Mouse (Mus musculus): ENCODE data around the gene Fam129a. TPM values are rescaled to one million over a fixed set of nuclear protein-coding genes. Genes with fewer than 3 reads are reported as not detected.

Fam129a gene
- polyA plus RNA-seq, 1 experiment from 2014 or later = 4.7 TPM

DNA sequence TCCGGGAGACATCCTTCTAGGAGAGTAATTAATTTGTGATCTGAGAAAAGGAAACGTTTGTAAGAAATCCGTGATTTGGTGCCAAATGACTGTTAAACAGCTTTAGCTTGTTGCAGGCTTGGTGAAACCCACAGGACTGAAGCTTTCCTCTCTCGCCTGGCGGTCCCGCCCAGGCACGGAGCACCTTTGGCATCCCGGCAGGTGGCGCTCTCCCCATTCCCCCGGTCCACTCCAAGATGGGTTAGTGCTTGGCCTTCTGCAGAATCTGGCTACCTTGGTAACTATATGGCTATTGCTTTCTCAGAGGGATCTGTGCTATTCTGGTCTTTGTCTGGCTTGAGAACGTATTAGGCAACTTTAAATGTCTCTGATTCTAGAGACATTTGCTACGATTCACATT, 6.6 kb upstream of the Fam129a start:
- Histone ChIP-seq H3K27ac (no peak overlapping the region), H3K27me3 (replicated peaks) (0 out of 2 replicates have a peak, but pooled peaks cover 3% of the 10 kb centered on the region), H3K36me3 (no peaks in the 10 kb centered on the region), H3K9me3 (no peaks in the 10 kb centered on the region), H3K4me2 (replicated peaks) (no peak overlapping the region), H3K4me3 (no peak overlapping the region), H3K4me1 (no peaks in the 10 kb centered on the region), H3K9ac (no peak overlapping the region)
- ATAC-seq (ENCODE audit: low FRiP score, low read depth) = peak; percentile 83
- 16% methylated on average over 12 of the region's 12 CpGs for WGBS

DNA sequence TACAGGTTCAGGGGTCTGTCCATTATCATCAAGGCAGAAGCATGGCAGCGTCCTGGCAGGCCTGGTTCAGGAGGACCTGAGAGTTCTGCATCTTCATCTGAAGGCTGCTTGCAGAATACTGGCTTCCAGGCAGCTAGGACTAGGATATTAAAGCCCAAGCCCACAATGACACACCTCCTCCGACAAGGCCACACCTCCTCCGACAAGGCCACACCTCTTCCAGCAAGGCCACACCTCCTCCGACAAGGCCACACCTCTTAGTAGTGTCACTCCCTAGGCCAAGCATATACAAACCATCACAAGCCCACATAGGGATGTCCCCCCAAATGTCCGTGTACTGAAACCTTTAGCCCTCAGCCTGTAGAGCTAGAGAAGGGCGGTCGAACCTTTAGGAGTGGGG, 2.3 kb upstream of the Fam129a start:
- no peaks in the 10 kb centered on the region for H3K36me3 ChIP-seq
- no peaks in the 10 kb centered on the region for H3K9me3 ChIP-seq
- peaks cover 34% of the 10 kb centered on the region for H3K27me3 ChIP-seq (replicated peaks)
- no peak overlapping the region for H3K4me3 ChIP-seq
- H3K9ac ChIP-seq = no peak overlapping the region
- H3K4me1 ChIP-seq = peaks cover 10% of the 10 kb centered on the region
- no peak overlapping the region for H3K27ac ChIP-seq
- no peak overlapping the region for H3K4me2 ChIP-seq (replicated peaks)
- WGBS = 77% methylated on average over 7 of the region's 7 CpGs
- ATAC-seq (ENCODE audit: low FRiP score, low read depth) = no peak

DNA sequence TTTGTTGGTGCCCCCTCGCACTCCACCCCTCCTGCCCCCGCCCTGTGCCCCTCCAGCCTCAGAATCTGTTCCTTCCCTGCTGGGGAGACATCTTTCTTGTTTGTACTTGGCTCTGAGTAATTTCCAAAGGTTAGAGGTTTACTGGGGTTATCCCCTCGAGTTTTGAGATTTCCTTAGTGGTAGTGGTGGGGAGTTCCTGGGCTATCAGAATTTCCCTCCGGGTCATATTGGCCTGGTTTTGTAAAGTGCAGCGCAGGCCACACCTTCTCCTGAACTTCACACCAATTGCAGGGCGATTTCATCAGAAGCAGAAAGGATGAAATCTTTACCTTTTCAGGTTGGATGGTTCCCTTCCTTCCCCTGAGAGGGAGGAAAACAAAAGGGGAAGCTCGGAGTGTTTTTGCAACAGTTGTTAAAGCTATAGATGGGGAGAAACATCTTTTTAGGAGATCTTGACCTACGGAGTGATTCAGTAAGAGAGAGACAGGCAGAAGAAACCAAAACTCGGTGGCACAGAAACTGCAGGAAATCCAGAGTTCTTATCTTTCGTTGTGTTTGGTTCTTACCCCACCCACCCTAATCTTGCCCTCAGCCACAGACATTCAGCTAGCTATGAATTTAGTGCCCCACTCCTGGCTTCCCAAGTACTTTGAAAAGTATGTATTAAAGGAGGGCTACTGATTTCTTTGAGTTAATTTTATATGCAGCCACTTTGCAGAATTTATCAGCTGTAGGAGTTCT, 1.0 kb downstream of the Fam129a start:
- ATAC-seq (ENCODE audit: low FRiP score, low read depth) = no peak
- H3K4me3 ChIP-seq = peak overlapping the region; percentile 36
- 0 out of 2 replicates have a peak overlapping the region, but pooled peaks have one; percentile 40 for H3K9ac ChIP-seq
- 22% methylated on average over 10 of the region's 10 CpGs for WGBS
- peaks cover 34% of the 10 kb centered on the region for H3K27me3 ChIP-seq (replicated peaks)
- no peak overlapping the region for H3K27ac ChIP-seq
- H3K9me3 ChIP-seq = no peaks in the 10 kb centered on the region
- H3K4me2 ChIP-seq (replicated peaks) = peak overlapping the region; percentile 75
- H3K4me1 ChIP-seq = peaks cover 10% of the 10 kb centered on the region
- no peaks in the 10 kb centered on the region for H3K36me3 ChIP-seq

DNA sequence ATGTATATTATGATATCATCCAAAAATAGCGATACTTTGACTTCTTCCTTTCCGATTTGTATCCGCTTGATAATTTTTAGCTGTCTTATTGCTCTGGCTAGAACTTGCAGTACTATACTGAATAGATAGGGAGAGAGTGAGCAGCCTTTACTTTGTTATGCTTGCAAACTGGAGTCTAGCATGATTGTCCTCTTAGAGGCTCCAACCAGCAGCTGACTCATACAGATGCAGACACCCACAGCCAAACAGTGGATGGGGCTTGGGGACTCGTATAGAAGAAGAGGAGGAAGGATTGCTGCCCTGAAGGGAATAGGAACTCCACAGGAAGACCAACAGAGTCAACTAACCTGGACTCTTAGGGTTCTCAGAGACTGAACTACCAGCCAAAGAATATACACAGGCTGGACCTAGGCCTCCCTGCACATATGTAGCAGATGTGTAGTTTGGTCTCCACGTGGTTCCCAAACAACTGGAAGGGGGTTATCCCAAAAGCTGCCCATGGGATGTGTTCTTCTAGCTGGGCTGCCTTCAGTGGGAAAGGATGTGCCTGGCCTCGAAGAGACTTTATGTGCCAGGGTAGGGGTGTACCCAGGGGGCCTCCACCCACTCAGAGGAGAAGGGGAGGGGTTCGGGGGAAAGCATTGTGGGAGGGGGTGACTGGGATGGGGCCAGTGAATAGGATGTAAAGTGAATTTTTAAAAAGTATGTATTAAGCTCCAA, 1.8 kb downstream of the Fam129a start:
- H3K4me1 ChIP-seq = peaks cover 10% of the 10 kb centered on the region
- WGBS = 81% methylated on average over 7 of the region's 7 CpGs
- H3K27me3 ChIP-seq (replicated peaks) = peaks cover 34% of the 10 kb centered on the region
- H3K27ac ChIP-seq = no peak overlapping the region
- no peak for ATAC-seq (ENCODE audit: low FRiP score, low read depth)
- H3K9ac ChIP-seq = no peak overlapping the region
- H3K4me3 ChIP-seq = no peak overlapping the region
- no peak overlapping the region for H3K4me2 ChIP-seq (replicated peaks)
- H3K36me3 ChIP-seq = no peaks in the 10 kb centered on the region
- no peaks in the 10 kb centered on the region for H3K9me3 ChIP-seq

DNA sequence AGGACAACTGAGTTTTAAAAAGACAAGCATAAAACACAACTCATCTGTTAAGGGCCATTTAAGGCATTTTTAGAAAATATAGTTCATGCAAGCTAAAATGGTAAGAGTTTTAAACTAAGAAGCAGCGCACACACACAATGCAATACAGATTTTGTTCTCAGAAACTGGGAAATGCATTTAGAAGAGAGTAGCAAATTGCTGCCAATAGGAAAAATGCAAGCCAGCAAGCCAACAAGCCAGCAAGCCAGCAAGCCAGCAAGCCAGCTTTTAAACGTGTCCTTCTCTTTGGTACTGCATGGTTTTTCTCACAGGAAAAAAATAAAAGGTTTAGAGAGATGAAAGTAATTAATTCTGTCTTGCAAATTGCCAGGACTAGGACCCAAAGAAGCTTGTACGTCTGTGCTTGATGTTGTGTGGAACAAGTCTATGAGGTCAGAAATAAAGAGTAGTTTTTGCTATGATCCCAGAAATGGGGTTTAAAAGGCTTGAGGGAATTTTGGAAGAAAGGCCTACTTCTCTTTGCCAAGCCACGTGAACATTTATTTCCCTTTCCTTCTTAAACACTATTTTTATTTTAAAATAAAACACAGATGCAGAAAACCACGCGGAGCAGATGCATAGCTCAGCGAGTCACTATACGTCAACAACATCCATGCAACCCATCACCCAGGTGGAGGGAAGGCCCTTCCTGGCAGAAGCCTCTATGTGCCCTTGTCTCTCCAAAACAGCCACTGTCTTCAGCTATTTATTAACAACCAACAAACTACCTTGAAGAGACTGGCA, 9.4 kb downstream of the Fam129a start:
- H3K4me1 ChIP-seq = no peaks in the 10 kb centered on the region
- no peaks in the 10 kb centered on the region for H3K27me3 ChIP-seq (replicated peaks)
- ATAC-seq (ENCODE audit: low FRiP score, low read depth) = no peak
- H3K9me3 ChIP-seq = no peaks in the 10 kb centered on the region
- no peak overlapping the region for H3K4me3 ChIP-seq
- 82% methylated on average over 8 of the region's 8 CpGs for WGBS
- H3K9ac ChIP-seq = no peak overlapping the region
- H3K27ac ChIP-seq = no peak overlapping the region
- H3K4me2 ChIP-seq (replicated peaks) = no peak overlapping the region
- no peaks in the 10 kb centered on the region for H3K36me3 ChIP-seq

DNA sequence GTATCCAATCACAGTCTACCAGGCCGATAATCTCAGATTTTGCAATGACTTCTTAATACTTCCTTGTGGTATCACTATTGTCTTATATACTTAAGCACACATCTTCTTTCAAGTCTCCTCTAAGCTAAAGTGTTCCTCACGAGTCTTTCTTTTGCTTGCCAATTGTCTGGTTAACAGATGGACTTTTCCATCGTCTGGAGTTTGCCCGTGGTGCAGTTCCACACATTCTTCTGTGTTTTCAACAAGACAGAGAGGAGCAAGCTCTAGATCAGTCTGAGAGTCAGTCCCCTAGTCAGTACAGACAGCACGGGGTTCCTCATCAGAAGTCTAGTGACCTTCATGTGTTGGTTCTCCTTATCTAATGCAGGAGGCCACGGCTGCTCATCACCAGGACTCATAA, 10.5 kb downstream of the Fam129a start:
- Histone ChIP-seq H3K27ac (no peak overlapping the region), H3K27me3 (replicated peaks) (no peaks in the 10 kb centered on the region), H3K36me3 (no peaks in the 10 kb centered on the region), H3K4me3 (no peak overlapping the region), H3K4me1 (no peaks in the 10 kb centered on the region), H3K4me2 (replicated peaks) (no peak overlapping the region), H3K9ac (no peak overlapping the region), H3K9me3 (no peaks in the 10 kb centered on the region)
- no peak for ATAC-seq (ENCODE audit: low FRiP score, low read depth)
- WGBS = 86% methylated on average over 6 of the region's 6 CpGs

DNA sequence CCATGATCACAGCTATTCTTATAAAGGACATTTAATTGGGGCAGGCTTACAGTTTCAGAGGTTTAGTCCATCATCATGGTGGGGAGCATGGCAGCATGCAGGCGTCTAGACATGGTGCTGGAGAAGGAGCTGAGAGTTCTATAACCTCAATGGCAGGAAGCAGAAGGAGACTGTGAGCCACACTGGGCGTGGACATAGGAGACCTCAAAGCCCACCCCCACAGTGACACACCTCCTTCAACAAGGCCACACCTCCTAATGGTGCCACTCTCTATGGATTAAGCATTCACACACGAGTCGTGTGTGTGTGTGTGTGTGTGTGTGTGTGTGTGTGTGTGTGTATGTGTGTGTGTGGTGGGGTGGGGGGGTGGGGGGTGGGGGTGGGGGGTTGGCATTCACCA, 11.0 kb downstream of the Fam129a start:
- no peak for ATAC-seq (ENCODE audit: low FRiP score, low read depth)
- H3K36me3 ChIP-seq = no peaks in the 10 kb centered on the region
- no peaks in the 10 kb centered on the region for H3K4me1 ChIP-seq
- no peak overlapping the region for H3K9ac ChIP-seq
- no peaks in the 10 kb centered on the region for H3K9me3 ChIP-seq
- H3K4me2 ChIP-seq (replicated peaks) = no peak overlapping the region
- no peaks in the 10 kb centered on the region for H3K27me3 ChIP-seq (replicated peaks)
- 79% methylated on average over 4 of the region's 4 CpGs for WGBS
- no peak overlapping the region for H3K4me3 ChIP-seq
- no peak overlapping the region for H3K27ac ChIP-seq

DNA sequence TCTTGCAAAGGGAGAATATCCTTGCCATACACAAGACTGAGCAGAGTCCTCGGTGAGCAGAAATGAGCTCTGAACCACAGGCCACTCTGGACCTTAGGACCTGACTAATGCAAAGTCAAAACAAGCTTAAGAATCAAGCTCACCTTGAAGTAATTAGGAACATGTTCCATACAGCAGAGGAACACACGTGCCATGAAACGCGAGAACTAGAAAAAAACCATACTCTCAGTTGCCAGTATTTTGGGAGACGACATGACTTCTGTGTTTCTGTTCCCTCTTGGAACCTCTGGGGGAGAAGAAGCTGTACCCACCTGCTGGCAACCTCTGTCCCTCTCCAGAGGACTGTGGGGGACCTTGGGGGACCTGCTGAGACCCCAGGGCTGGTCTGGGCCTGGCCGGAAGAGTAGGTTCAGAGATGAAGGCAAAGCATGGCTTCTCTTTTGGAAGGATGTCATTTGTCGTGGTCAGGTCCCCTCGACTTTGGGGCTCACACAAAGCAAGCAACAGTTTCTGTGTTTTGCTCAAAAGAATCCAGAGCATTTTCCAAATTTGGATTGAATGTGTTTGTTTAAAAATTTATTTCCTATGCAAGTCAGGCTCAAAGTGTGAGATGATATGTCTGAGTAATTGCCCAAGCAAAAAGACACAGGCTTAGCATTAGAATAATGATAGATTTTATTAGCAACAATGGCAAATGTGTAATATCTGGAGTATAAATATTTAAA, 12.6 kb downstream of the Fam129a start:
- Histone ChIP-seq H3K9ac (no peak overlapping the region), H3K4me1 (no peaks in the 10 kb centered on the region), H3K27me3 (replicated peaks) (no peaks in the 10 kb centered on the region), H3K4me3 (no peak overlapping the region), H3K4me2 (replicated peaks) (no peak overlapping the region), H3K36me3 (no peaks in the 10 kb centered on the region), H3K27ac (no peak overlapping the region), H3K9me3 (no peaks in the 10 kb centered on the region)
- ATAC-seq (ENCODE audit: low FRiP score, low read depth) = no peak
- 79% methylated on average over 8 of the region's 8 CpGs for WGBS

DNA sequence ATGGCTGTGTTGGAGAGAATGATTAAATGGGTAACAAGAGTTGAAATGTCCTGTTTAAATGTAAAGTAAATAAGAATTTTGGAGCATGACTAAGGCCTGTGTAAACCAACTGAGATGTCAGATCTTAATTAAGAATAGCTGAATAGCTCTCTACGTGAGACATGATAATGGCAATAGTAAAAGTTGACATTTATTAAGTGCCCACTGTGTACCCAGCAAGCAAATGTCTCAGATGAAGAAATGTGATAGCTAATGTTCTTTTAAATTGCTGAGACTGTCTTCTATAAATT, 13.1 kb downstream of the Fam129a start:
- no peak for ATAC-seq (ENCODE audit: low FRiP score, low read depth)
- WGBS = 52% methylated on average over 1 of the region's 1 CpGs
- no peak overlapping the region for H3K9ac ChIP-seq

DNA sequence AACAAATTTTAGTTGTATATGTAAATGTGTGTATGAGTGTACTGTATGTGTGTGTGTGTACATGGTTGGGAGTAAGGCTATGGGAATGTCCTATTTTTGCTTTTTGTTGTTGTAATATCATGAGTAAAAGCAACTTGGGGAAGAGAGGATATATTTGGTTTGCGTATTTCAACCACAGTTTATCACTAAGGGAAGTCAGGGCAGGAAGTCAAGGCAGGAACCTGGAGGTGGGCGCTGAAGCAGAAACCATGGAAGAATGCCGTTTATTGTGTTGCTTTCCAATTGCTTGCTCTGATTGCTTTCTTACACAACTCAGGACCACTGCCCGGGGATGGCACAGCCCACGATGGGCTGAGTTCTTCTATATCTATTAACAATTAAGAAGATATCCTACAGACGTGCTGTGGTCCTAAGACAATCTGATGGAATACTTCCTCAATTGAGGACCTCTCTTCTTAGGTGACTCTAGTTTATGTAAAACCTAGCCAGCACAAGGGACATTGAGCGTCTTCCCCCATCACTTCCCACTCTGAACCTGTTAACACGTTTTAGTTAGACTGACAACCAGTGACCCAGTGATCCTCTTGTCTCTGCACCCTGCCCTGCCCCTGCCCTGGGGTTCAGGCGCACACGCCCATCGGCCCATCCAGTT, 13.7 kb downstream of the Fam129a start:
- Histone ChIP-seq H3K9me3 (no peaks in the 10 kb centered on the region), H3K4me2 (replicated peaks) (no peak overlapping the region), H3K27me3 (replicated peaks) (no peaks in the 10 kb centered on the region), H3K4me1 (no peaks in the 10 kb centered on the region), H3K27ac (no peak overlapping the region), H3K4me3 (no peak overlapping the region), H3K36me3 (no peaks in the 10 kb centered on the region), H3K9ac (no peak overlapping the region)
- ATAC-seq (ENCODE audit: low FRiP score, low read depth) = no peak
- WGBS = 78% methylated on average over 11 of the region's 11 CpGs

More for the DNA sequence above, 13.1 kb downstream of the Fam129a start:
- H3K4me2 ChIP-seq (replicated peaks) = no peak overlapping the region
- H3K4me3 ChIP-seq = no peak overlapping the region
- H3K27ac ChIP-seq = no peak overlapping the region
- H3K27me3 ChIP-seq (replicated peaks) = no peaks in the 10 kb centered on the region
- H3K9me3 ChIP-seq = no peaks in the 10 kb centered on the region
- H3K4me1 ChIP-seq = no peaks in the 10 kb centered on the region
- no peaks in the 10 kb centered on the region for H3K36me3 ChIP-seq

DNA sequence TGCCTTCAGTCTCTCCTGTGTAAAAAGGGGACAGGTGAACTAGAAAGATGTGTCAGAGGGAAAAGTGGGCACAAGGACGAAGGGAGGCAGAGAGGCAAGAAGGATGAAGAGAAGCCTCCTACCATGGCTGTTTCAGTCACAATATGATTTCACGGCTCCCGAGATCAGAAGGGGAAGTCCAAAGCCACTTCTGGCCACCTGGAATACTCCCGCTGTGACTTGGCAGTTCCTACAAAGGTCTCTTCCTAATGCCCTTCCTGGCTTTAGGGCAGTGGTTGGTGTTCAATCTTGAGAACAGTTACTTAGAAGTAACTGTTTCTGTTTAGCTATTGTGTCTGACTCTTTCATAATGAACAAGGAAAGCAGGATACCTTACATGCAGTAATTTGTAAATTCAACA, 14.7 kb downstream of the Fam129a start:
- Histone ChIP-seq H3K4me3 (no peak overlapping the region), H3K4me1 (no peaks in the 10 kb centered on the region), H3K27ac (no peak overlapping the region), H3K27me3 (replicated peaks) (no peaks in the 10 kb centered on the region), H3K9ac (no peak overlapping the region), H3K36me3 (no peaks in the 10 kb centered on the region), H3K9me3 (no peaks in the 10 kb centered on the region), H3K4me2 (replicated peaks) (no peak overlapping the region)
- ATAC-seq (ENCODE audit: low FRiP score, low read depth) = no peak
- WGBS = 74% methylated on average over 4 of the region's 4 CpGs

Measured in neural tube, embryonic 12.5 days (tissue).